ENCODE assay signal across 19 mouse cellular contexts in genomic region chr5:110711455-110711854, GRCm38 (mm10).
"Had no signal": no experiment of that assay in that cellular context is flagged by ENCODE, and none has a peak within 500 bp of the region (broad histone marks: within the 10 kb centered on the region; RNA-seq: fewer than 3 reads in every experiment).

No protein-coding gene starts in this region.

- H3K27me3 ChIP-seq: liver, embryonic 15.5 days; midbrain, embryonic 13.5 days had no signal

- DNase-seq: kidney, adult 2 months; kidney, postnatal 10 days; kidney, postnatal 36 days; layer of hippocampus, postnatal 36 days; lung, adult 2 months; lung, postnatal 14 days; lung, postnatal 4 days; right cerebral cortex, postnatal 14 days; right cerebral cortex, postnatal 4 days; thymus, adult 2 months; thymus, postnatal 14 days; thymus, postnatal 4 days had no signal

- H3K9me3 ChIP-seq: liver, embryonic 15.5 days; midbrain, embryonic 10.5 days; midbrain, embryonic 13.5 days had no signal

- H3K27ac ChIP-seq: left cerebral cortex, adult 2 months; liver, embryonic 15.5 days; midbrain, embryonic 10.5 days; midbrain, embryonic 13.5 days; stomach, postnatal 0 days had no signal

- H3K4me3 ChIP-seq: left cerebral cortex, adult 2 months; liver, embryonic 15.5 days; midbrain, embryonic 10.5 days; midbrain, embryonic 13.5 days had no signal

- H3K4me2 ChIP-seq: liver, embryonic 15.5 days; midbrain, embryonic 13.5 days had no signal

- H3K9ac ChIP-seq: liver, embryonic 15.5 days; midbrain, embryonic 13.5 days had no signal

- ATAC-seq: intestine, postnatal 0 days; midbrain, embryonic 13.5 days; midbrain, embryonic 16.5 days had no signal

- H3K4me1 ChIP-seq: liver, embryonic 15.5 days; midbrain, embryonic 10.5 days; midbrain, embryonic 13.5 days had no signal
